Mouse (Mus musculus): ENCODE results near the gene Adora2a. TPM values are rescaled to one million over a fixed set of nuclear protein-coding genes. Genes with fewer than 3 reads are reported as not detected.

Gene Adora2a
- 3.8 and 7.4 TPM in 2 replicates for polyA plus RNA-seq (2014; fragmentation: Nextera tagmentation; extraction: Ambion mirVana)

GRCm38 (mm10) chr10:75316872-75316907 is at the start of gene Adora2a:
Adora2a (plus strand) TSS chr10:75316877.
- H3K27me3 ChIP-seq (ENCODE audit: control insufficient read depth, insufficient read depth, low read length) = peaks cover 27% of the 10 kb centered on the region
- H3K9me3 ChIP-seq (replicated peaks; ENCODE audit: control insufficient read depth, low read length) = no peaks in the 10 kb centered on the region
- no peak for ATAC-seq (replicated peaks; ENCODE audit: insufficient number of reproducible peaks, low FRiP score, low TSS enrichment, low read depth)
- H3K4me1 ChIP-seq (ENCODE audit: control insufficient read depth, insufficient read depth, low read length) = no peaks in the 10 kb centered on the region
- H3K36me3 ChIP-seq (replicated peaks; ENCODE audit: control insufficient read depth, insufficient read depth, low read depth, low read length) = no peaks in the 10 kb centered on the region
- no peak within 1 kb of the TSS for H3K27ac ChIP-seq (replicated peaks; ENCODE audit: low read depth, low read length)
- WGBS = 4% methylated on average over 4 of the region's 4 CpGs
- peak within 1 kb of the TSS; percentile 57 for H3K4me2 ChIP-seq (ENCODE audit: low read depth, low read length)
- DNase-seq (ENCODE audit: low spot score) = no peak
- H3K4me3 ChIP-seq (ENCODE audit: low read depth, low read length) = peak within 1 kb of the TSS; percentile 40
- H3K9ac ChIP-seq (replicated peaks; ENCODE audit: low read length) = peak within 1 kb of the TSS; percentile 48

DNA sequence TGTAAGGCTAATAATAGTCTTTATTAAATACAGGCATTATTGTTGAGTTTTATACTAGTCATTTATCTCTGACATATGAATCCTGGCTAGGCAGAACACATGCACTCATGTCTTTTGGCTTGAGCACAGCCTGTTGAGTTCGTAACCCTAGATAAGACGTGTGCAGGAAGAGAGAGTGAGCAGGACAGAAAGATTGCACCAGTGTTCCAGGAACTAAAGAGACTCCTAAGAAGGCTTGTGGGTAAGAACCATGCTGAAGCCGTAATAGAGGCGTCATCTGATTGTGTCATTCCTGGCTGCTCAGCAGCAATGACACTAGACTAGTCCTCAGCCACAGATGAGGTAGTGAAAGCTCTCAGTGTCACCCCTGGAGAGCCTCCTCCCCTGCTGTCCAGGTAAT is 43.7 kb upstream of the Adora2a start:
- Histone ChIP-seq H3K4me3 (ENCODE audit: low read depth, low read length) (no peak overlapping the region), H3K36me3 (replicated peaks; ENCODE audit: control insufficient read depth, insufficient read depth, low read depth, low read length) (no peaks in the 10 kb centered on the region; the same call in none of the 2 replicates), H3K4me2 (ENCODE audit: low read depth, low read length) (no peak overlapping the region), H3K27me3 (ENCODE audit: control insufficient read depth, insufficient read depth, low read length) (no peaks in the 10 kb centered on the region), H3K4me1 (ENCODE audit: control insufficient read depth, insufficient read depth, low read length) (no peaks in the 10 kb centered on the region), H3K9ac (replicated peaks; ENCODE audit: low read length) (no peak overlapping the region), H3K9me3 (replicated peaks; ENCODE audit: control insufficient read depth, low read length) (no peaks in the 10 kb centered on the region), H3K27ac (replicated peaks; ENCODE audit: low read depth, low read length) (no peak overlapping the region)
- ATAC-seq (replicated peaks; ENCODE audit: insufficient number of reproducible peaks, low FRiP score, low TSS enrichment, low read depth) = no peak
- no peak for DNase-seq (ENCODE audit: low spot score)
- 92% methylated on average over 4 of the region's 4 CpGs for whole genome bisulfite sequencing

DNA sequence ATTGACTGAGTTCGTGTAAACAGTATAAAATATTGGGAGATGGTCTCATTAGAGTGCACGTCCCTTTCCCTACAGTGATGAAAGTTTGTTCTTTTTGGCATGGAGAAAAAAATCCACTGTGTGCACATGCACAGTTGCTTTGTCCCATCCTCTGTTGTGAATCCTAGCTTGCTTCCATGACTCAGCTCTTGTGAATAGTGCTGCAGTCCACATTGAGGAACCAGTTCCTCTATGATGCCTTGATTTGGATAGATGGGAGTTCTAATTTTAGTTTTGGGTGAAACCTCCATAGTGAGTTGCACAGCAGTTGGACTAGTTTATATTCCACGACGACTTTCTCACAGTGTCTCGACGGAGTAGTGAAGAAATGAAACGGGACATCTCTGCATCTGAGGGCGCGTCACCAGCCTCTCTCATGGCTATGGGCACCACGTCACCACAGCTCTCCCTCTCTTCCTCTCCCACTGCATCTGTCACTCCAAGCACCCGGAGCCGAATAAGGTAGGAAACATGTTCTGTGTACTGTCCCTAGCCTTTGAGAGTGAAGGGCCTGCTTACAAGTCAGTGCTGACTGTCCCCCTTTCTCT is 40.2 kb upstream of the Adora2a start:
- Histone ChIP-seq H3K4me3 (ENCODE audit: low read depth, low read length) (no peak overlapping the region), H3K9me3 (replicated peaks; ENCODE audit: control insufficient read depth, low read length) (no peaks in the 10 kb centered on the region), H3K9ac (replicated peaks; ENCODE audit: low read length) (no peak overlapping the region), H3K36me3 (replicated peaks; ENCODE audit: control insufficient read depth, insufficient read depth, low read depth, low read length) (no peaks in the 10 kb centered on the region; the same call in none of the 2 replicates), H3K4me1 (ENCODE audit: control insufficient read depth, insufficient read depth, low read length) (no peaks in the 10 kb centered on the region), H3K27me3 (ENCODE audit: control insufficient read depth, insufficient read depth, low read length) (no peaks in the 10 kb centered on the region), H3K4me2 (ENCODE audit: low read depth, low read length) (no peak overlapping the region), H3K27ac (replicated peaks; ENCODE audit: low read depth, low read length) (no peak overlapping the region)
- no peak for ATAC-seq (replicated peaks; ENCODE audit: insufficient number of reproducible peaks, low FRiP score, low TSS enrichment, low read depth)
- 91% methylated on average over 12 of the region's 12 CpGs for WGBS
- DNase-seq (ENCODE audit: low spot score) = no peak

GRCm38 (mm10) chr10:75277501-75277900 is 39.2 kb upstream of the Adora2a start:
- Histone ChIP-seq H3K9ac (replicated peaks; ENCODE audit: low read length) (no peak overlapping the region), H3K4me2 (ENCODE audit: low read depth, low read length) (no peak overlapping the region), H3K36me3 (replicated peaks; ENCODE audit: control insufficient read depth, insufficient read depth, low read depth, low read length) (no peaks in the 10 kb centered on the region; the same call in none of the 2 replicates), H3K4me1 (ENCODE audit: control insufficient read depth, insufficient read depth, low read length) (no peaks in the 10 kb centered on the region), H3K9me3 (replicated peaks; ENCODE audit: control insufficient read depth, low read length) (no peaks in the 10 kb centered on the region), H3K27ac (replicated peaks; ENCODE audit: low read depth, low read length) (no peak overlapping the region), H3K27me3 (ENCODE audit: control insufficient read depth, insufficient read depth, low read length) (no peaks in the 10 kb centered on the region), H3K4me3 (ENCODE audit: low read depth, low read length) (no peak overlapping the region)
- ATAC-seq (replicated peaks; ENCODE audit: insufficient number of reproducible peaks, low FRiP score, low TSS enrichment, low read depth) (no peak), DNase-seq (ENCODE audit: low spot score) (peak; percentile 9)
- WGBS = 71% methylated on average over 1 of the region's 1 CpGs

DNA sequence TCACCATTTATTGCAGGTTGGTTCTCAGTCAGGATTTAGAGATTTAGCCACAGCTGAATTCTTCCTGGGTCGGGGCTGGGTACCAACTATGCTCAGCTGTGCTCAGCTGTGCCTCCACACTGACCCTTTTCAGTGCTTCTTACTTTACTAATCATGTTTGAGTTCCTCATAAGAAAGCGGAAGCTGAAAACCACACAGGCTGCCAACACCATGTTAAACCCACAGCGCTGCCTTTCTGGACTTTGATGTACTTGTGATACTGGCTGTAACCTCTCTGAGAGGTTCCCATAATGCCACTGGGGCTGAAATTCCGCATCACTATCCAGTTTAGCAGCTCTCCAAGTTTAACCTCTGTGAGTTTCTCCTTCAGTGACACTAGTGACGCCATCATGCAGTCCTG is 34.0 kb upstream of the Adora2a start:
- Histone ChIP-seq H3K4me3 (ENCODE audit: low read depth, low read length) (no peak overlapping the region), H3K27me3 (ENCODE audit: control insufficient read depth, insufficient read depth, low read length) (no peaks in the 10 kb centered on the region), H3K9ac (replicated peaks; ENCODE audit: low read length) (no peak overlapping the region), H3K4me1 (ENCODE audit: control insufficient read depth, insufficient read depth, low read length) (no peaks in the 10 kb centered on the region), H3K9me3 (replicated peaks; ENCODE audit: control insufficient read depth, low read length) (no peaks in the 10 kb centered on the region), H3K4me2 (ENCODE audit: low read depth, low read length) (no peak overlapping the region), H3K36me3 (replicated peaks; ENCODE audit: control insufficient read depth, insufficient read depth, low read depth, low read length) (peaks cover 5% of the 10 kb centered on the region), H3K27ac (replicated peaks; ENCODE audit: low read depth, low read length) (no peak overlapping the region)
- 89% methylated on average over 5 of the region's 5 CpGs for WGBS
- DNase-seq (ENCODE audit: low spot score) = no peak
- no peak for ATAC-seq (replicated peaks; ENCODE audit: insufficient number of reproducible peaks, low FRiP score, low TSS enrichment, low read depth)

- no peak overlapping the region for H3K4me2 ChIP-seq (ENCODE audit: low read depth, low read length)
- DNase-seq (ENCODE audit: low spot score) = no peak
- H3K9me3 ChIP-seq (replicated peaks; ENCODE audit: control insufficient read depth, low read length) = no peaks in the 10 kb centered on the region
- no peak overlapping the region for H3K9ac ChIP-seq (replicated peaks; ENCODE audit: low read length)
- WGBS = 96% methylated on average over 3 of the region's 3 CpGs
- H3K4me3 ChIP-seq (ENCODE audit: low read depth, low read length) = no peak overlapping the region
- peaks cover 5% of the 10 kb centered on the region for H3K36me3 ChIP-seq (replicated peaks; ENCODE audit: control insufficient read depth, insufficient read depth, low read depth, low read length)
- H3K4me1 ChIP-seq (ENCODE audit: control insufficient read depth, insufficient read depth, low read length) = no peaks in the 10 kb centered on the region
- no peak for ATAC-seq (replicated peaks; ENCODE audit: insufficient number of reproducible peaks, low FRiP score, low TSS enrichment, low read depth)
- H3K27me3 ChIP-seq (ENCODE audit: control insufficient read depth, insufficient read depth, low read length) = no peaks in the 10 kb centered on the region
- no peak overlapping the region for H3K27ac ChIP-seq (replicated peaks; ENCODE audit: low read depth, low read length)
These were observed 32.9 kb upstream of the Adora2a start for GRCm38 (mm10) chr10:75283821-75284220.

DNA sequence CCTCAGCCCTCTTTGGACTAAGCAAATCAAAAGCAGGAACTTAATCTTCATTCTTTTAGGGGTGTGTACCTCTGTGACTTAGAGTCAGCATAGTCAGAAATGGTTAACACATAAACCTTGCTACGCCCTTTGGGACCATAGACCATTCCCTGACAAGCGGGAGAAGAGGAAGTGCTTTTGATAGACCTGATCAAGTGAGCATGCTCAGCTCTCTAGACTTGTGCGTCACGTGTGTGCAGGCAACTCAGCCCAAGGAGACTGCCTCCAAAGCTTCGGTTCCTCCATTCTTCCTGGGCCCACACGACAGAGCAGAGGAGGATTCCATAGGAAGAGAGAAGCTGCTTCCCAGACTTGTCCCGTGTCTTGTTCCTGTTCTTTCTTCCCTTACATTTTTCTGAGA is 28.1 kb upstream of the Adora2a start:
- Histone ChIP-seq H3K27me3 (ENCODE audit: control insufficient read depth, insufficient read depth, low read length) (no peaks in the 10 kb centered on the region), H3K4me3 (ENCODE audit: low read depth, low read length) (no peak overlapping the region), H3K36me3 (replicated peaks; ENCODE audit: control insufficient read depth, insufficient read depth, low read depth, low read length) (no peaks in the 10 kb centered on the region), H3K4me2 (ENCODE audit: low read depth, low read length) (no peak overlapping the region), H3K27ac (replicated peaks; ENCODE audit: low read depth, low read length) (no peak overlapping the region), H3K4me1 (ENCODE audit: control insufficient read depth, insufficient read depth, low read length) (no peaks in the 10 kb centered on the region), H3K9me3 (replicated peaks; ENCODE audit: control insufficient read depth, low read length) (no peaks in the 10 kb centered on the region), H3K9ac (replicated peaks; ENCODE audit: low read length) (no peak overlapping the region)
- ATAC-seq (replicated peaks; ENCODE audit: insufficient number of reproducible peaks, low FRiP score, low TSS enrichment, low read depth) (no peak), DNase-seq (ENCODE audit: low spot score) (no peak)
- WGBS = 84% methylated on average over 7 of the region's 7 CpGs

DNA sequence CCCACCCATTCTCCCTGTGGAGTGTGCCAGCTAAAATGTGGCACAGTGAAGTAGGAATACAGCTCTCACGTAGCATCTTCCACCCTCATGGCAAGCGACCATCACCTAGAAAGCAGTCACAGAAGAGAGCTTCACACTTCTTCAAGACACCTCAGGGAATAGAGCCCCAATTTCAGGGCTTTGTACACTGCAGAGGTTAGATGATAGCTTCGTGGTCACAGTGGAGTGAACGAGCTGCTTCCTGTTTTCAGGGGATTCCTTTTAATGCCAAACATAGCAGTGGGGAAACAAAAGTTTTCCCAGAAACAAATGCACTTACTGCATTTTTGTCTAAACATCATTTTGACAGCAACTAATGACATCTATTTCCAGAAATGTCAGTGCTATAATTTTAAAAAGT is 27.3 kb upstream of the Adora2a start:
- DNase-seq (ENCODE audit: low spot score) (no peak), ATAC-seq (replicated peaks; ENCODE audit: insufficient number of reproducible peaks, low FRiP score, low TSS enrichment, low read depth) (no peak)
- Histone ChIP-seq H3K4me3 (ENCODE audit: low read depth, low read length) (no peak overlapping the region), H3K4me2 (ENCODE audit: low read depth, low read length) (no peak overlapping the region), H3K9ac (replicated peaks; ENCODE audit: low read length) (no peak overlapping the region), H3K9me3 (replicated peaks; ENCODE audit: control insufficient read depth, low read length) (no peaks in the 10 kb centered on the region), H3K36me3 (replicated peaks; ENCODE audit: control insufficient read depth, insufficient read depth, low read depth, low read length) (no peaks in the 10 kb centered on the region), H3K27me3 (ENCODE audit: control insufficient read depth, insufficient read depth, low read length) (no peaks in the 10 kb centered on the region), H3K27ac (replicated peaks; ENCODE audit: low read depth, low read length) (no peak overlapping the region), H3K4me1 (ENCODE audit: control insufficient read depth, insufficient read depth, low read length) (no peaks in the 10 kb centered on the region)
- 64% methylated on average over 4 of the region's 4 CpGs for WGBS

- Histone ChIP-seq H3K4me3 (ENCODE audit: low read depth, low read length) (no peak overlapping the region), H3K27me3 (ENCODE audit: control insufficient read depth, insufficient read depth, low read length) (no peaks in the 10 kb centered on the region), H3K9me3 (replicated peaks; ENCODE audit: control insufficient read depth, low read length) (no peaks in the 10 kb centered on the region), H3K27ac (replicated peaks; ENCODE audit: low read depth, low read length) (no peak overlapping the region), H3K4me1 (ENCODE audit: control insufficient read depth, insufficient read depth, low read length) (no peaks in the 10 kb centered on the region), H3K4me2 (ENCODE audit: low read depth, low read length) (no peak overlapping the region), H3K36me3 (replicated peaks; ENCODE audit: control insufficient read depth, insufficient read depth, low read depth, low read length) (no peaks in the 10 kb centered on the region), H3K9ac (replicated peaks; ENCODE audit: low read length) (no peak overlapping the region)
- ATAC-seq (replicated peaks; ENCODE audit: insufficient number of reproducible peaks, low FRiP score, low TSS enrichment, low read depth) (no peak), DNase-seq (ENCODE audit: low spot score) (no peak)
- whole genome bisulfite sequencing = 83% methylated on average over 5 of the region's 5 CpGs
These were observed 26.0 kb upstream of the Adora2a start for GRCm38 (mm10) chr10:75290650-75291049.

All from embryonic facial prominence, embryonic 11.5 days (tissue).